Mouse (Mus musculus) midbrain, embryonic 10.5 days (tissue): Measurements from ENCODE around the gene Abi1. TPM values are rescaled to one million over a fixed set of nuclear protein-coding genes. Genes with fewer than 3 reads are reported as not detected.
"Not testable (repeated sequence)": the region's sequence is repeated elsewhere in the genome, so short reads cannot be mapped to it uniquely, and the experiment has no call there.

Source experiments
- DNase-seq: peaks from one replicate; pipeline ENCODE4 v3.0.0-alpha.2; 2017; ENCODE audit warnings: low spot score
- H3K27ac ChIP-seq: fragments of 300-500 bp; sonication (generic); replicated peaks from 2 replicates; pipeline ENCODE4 v1.5.1; 2016; ENCODE audit warnings: mild to moderate bottlenecking
- H3K27me3 ChIP-seq: fragments of 300-500 bp; sonication (generic); 2 replicates; pipeline ENCODE4 v1.6.1; 2016; ENCODE audit warnings: low read depth, mild to moderate bottlenecking; ENCODE audit not compliant: poor library complexity, severe bottlenecking
- H3K36me3 ChIP-seq: fragments of 300-500 bp; sonication (generic); 2 replicates; pipeline ENCODE4 v1.6.1; 2016; ENCODE audit warnings: mild to moderate bottlenecking, moderate library complexity
- H3K4me1 ChIP-seq: fragments of 300-500 bp; sonication (generic); 2 replicates; pipeline ENCODE4 v1.6.1; 2016
- H3K4me3 ChIP-seq: fragments of 300-500 bp; sonication (generic); 2 replicates; pipeline ENCODE4 v1.5.1; 2016; ENCODE audit warnings: mild to moderate bottlenecking, moderate library complexity
- H3K9me3 ChIP-seq: fragments of 300-500 bp; sonication (generic); replicated peaks from 2 replicates; pipeline ENCODE4 v1.6.1; 2016; ENCODE audit warnings: mild to moderate bottlenecking
- WGBS: fragments of 180-500 bp; shearing (Covaris S2); methylation state at CpG from one replicate; pipeline ENCODE4 v1.1.7; 2016; 5-methylcytosine and 5-hydroxymethylcytosine counted together
- polyA plus RNA-seq: library from polyadenylated mRNA; unstranded; fragments of >200 nt; fragmentation: Nextera tagmentation; extraction: Ambion mirVana; gene quantifications from 2 replicates; pipeline ENCODE4 v1.2.1, GENCODE M21; 2016

Gene Abi1
- polyA plus RNA-seq, 1 experiment from 2014 or later = 32.2 TPM

- peaks cover 5% of the 10 kb centered on the region; the same call in 1 of the 2 replicates for H3K4me1 ChIP-seq
- no peaks in the 10 kb centered on the region for H3K9me3 ChIP-seq
- peaks cover 8% of the 10 kb centered on the region for H3K36me3 ChIP-seq
- no peak overlapping the region for H3K27ac ChIP-seq
- WGBS = 89% methylated on average over 3 of the region's 3 CpGs
- no peak for DNase-seq
- H3K4me3 ChIP-seq = no peak overlapping the region
- no peaks in the 10 kb centered on the region for H3K27me3 ChIP-seq
Measured at GRCm38 (mm10) chr2:23023023-23023422, 17.0 kb downstream of the Abi1 start.

- Histone ChIP-seq H3K27me3 (no peaks in the 10 kb centered on the region), H3K4me1 (peaks cover 5% of the 10 kb centered on the region; the same call in 1 of the 2 replicates), H3K4me3 (no peak overlapping the region), H3K9me3 (no peaks in the 10 kb centered on the region), H3K36me3 (peaks cover 8% of the 10 kb centered on the region), H3K27ac (no peak overlapping the region)
- WGBS = 67% methylated on average over 4 of the region's 4 CpGs
- DNase-seq = no peak
Measured at GRCm38 (mm10) chr2:23021721-23022120, 18.3 kb downstream of the Abi1 start.

- WGBS = 90% methylated on average over 4 of the region's 4 CpGs
- no peak overlapping the region for H3K27ac ChIP-seq
- no peaks in the 10 kb centered on the region for H3K9me3 ChIP-seq
- no peaks in the 10 kb centered on the region for H3K27me3 ChIP-seq
- H3K4me3 ChIP-seq = no peak overlapping the region
- H3K36me3 ChIP-seq = peaks cover 8% of the 10 kb centered on the region
- H3K4me1 ChIP-seq = peaks cover 5% of the 10 kb centered on the region; the same call in 1 of the 2 replicates
- DNase-seq = no peak
Measured at GRCm38 (mm10) chr2:23021320-23021719, 18.7 kb downstream of the Abi1 start.

- 96% methylated on average over 2 of the region's 2 CpGs for WGBS
Measured at GRCm38 (mm10) chr2:23019170-23019569, 20.9 kb downstream of the Abi1 start.

GRCm38 (mm10) chr2:23016121-23016520 lies 23.9 kb downstream of the Abi1 start:
- Histone ChIP-seq H3K36me3 (peaks cover 8% of the 10 kb centered on the region), H3K4me1 (0 out of 2 replicates have a peak, but pooled peaks cover 4% of the 10 kb centered on the region), H3K27me3 (no peaks in the 10 kb centered on the region), H3K9me3 (no peaks in the 10 kb centered on the region), H3K27ac (no peak overlapping the region), H3K4me3 (no peak overlapping the region)
- DNase-seq = no peak
- 90% methylated on average over 3 of the region's 3 CpGs for WGBS

More at GRCm38 (mm10) chr2:23019170-23019569, 20.9 kb downstream of the Abi1 start:
- no peak overlapping the region for H3K4me3 ChIP-seq
- H3K27me3 ChIP-seq = no peaks in the 10 kb centered on the region
- H3K36me3 ChIP-seq = peaks cover 8% of the 10 kb centered on the region
- H3K9me3 ChIP-seq = no peaks in the 10 kb centered on the region
- peaks cover 8% of the 10 kb centered on the region; the same call in 1 of the 2 replicates for H3K4me1 ChIP-seq
- no peak overlapping the region for H3K27ac ChIP-seq
- no peak for DNase-seq

GRCm38 (mm10) chr2:23015335-23015734 lies 24.7 kb downstream of the Abi1 start:
- H3K27ac ChIP-seq = no peak overlapping the region
- H3K4me3 ChIP-seq = no peak overlapping the region
- H3K9me3 ChIP-seq = no peaks in the 10 kb centered on the region
- H3K4me1 ChIP-seq = 0 out of 2 replicates have a peak, but pooled peaks cover 4% of the 10 kb centered on the region
- DNase-seq = no peak
- WGBS = 48% methylated on average over 18 of the region's 18 CpGs
- H3K27me3 ChIP-seq = no peaks in the 10 kb centered on the region
- H3K36me3 ChIP-seq = peaks cover 8% of the 10 kb centered on the region

- 80% methylated on average over 3 of the region's 3 CpGs for WGBS
Measured at GRCm38 (mm10) chr2:23014935-23015334, 25.1 kb downstream of the Abi1 start.

GRCm38 (mm10) chr2:23008256-23008655 lies 31.8 kb downstream of the Abi1 start:
- H3K9me3 ChIP-seq = no peaks in the 10 kb centered on the region; the same call in 1 of the 2 replicates
- no peak for DNase-seq
- WGBS = 91% methylated on average over 1 of the region's 1 CpGs

More at GRCm38 (mm10) chr2:23014935-23015334, 25.1 kb downstream of the Abi1 start:
- DNase-seq, H3K27me3 ChIP-seq, H3K36me3 ChIP-seq, H3K4me1 ChIP-seq, H3K27ac ChIP-seq, H3K4me3 ChIP-seq, H3K9me3 ChIP-seq: not testable (repeated sequence)

GRCm38 (mm10) chr2:23007577-23007976 lies 32.5 kb downstream of the Abi1 start:
- Histone ChIP-seq H3K27ac (no peak overlapping the region), H3K4me1 (no peaks in the 10 kb centered on the region), H3K9me3 (no peaks in the 10 kb centered on the region; the same call in 1 of the 2 replicates), H3K27me3 (no peaks in the 10 kb centered on the region), H3K36me3 (peaks cover 21% of the 10 kb centered on the region), H3K4me3 (no peak overlapping the region)
- WGBS = 88% methylated on average over 7 of the region's 7 CpGs
- no peak for DNase-seq

More at GRCm38 (mm10) chr2:23008256-23008655, 31.8 kb downstream of the Abi1 start:
- H3K36me3 ChIP-seq = peaks cover 21% of the 10 kb centered on the region
- H3K4me1 ChIP-seq = no peaks in the 10 kb centered on the region
- no peak overlapping the region for H3K27ac ChIP-seq
- no peaks in the 10 kb centered on the region for H3K27me3 ChIP-seq
- H3K4me3 ChIP-seq = no peak overlapping the region

- H3K27me3 ChIP-seq = no peaks in the 10 kb centered on the region
- H3K4me1 ChIP-seq = no peaks in the 10 kb centered on the region
- H3K9me3 ChIP-seq = no peaks in the 10 kb centered on the region; the same call in 1 of the 2 replicates
- no peak overlapping the region for H3K4me3 ChIP-seq
- DNase-seq = no peak
- H3K36me3 ChIP-seq = peaks cover 21% of the 10 kb centered on the region
- no peak overlapping the region for H3K27ac ChIP-seq
- WGBS = 87% methylated on average over 2 of the region's 2 CpGs
Measured at GRCm38 (mm10) chr2:23007149-23007548, 32.9 kb downstream of the Abi1 start.

- 82% methylated on average over 6 of the region's 6 CpGs for WGBS
- Histone ChIP-seq H3K27me3 (no peaks in the 10 kb centered on the region), H3K9me3 (no peaks in the 10 kb centered on the region; the same call in 1 of the 2 replicates), H3K36me3 (peaks cover 21% of the 10 kb centered on the region), H3K4me1 (no peaks in the 10 kb centered on the region), H3K4me3 (no peak overlapping the region), H3K27ac (no peak overlapping the region)
- DNase-seq = no peak
Measured at GRCm38 (mm10) chr2:23006219-23006618, 33.8 kb downstream of the Abi1 start.

GRCm38 (mm10) chr2:23002637-23003036 lies 37.4 kb downstream of the Abi1 start:
- no peak for DNase-seq
- Histone ChIP-seq H3K36me3 (peaks cover 2% of the 10 kb centered on the region; the same call in 1 of the 2 replicates), H3K4me3 (no peak overlapping the region), H3K27ac (no peak overlapping the region), H3K4me1 (no peaks in the 10 kb centered on the region), H3K9me3 (no peaks in the 10 kb centered on the region; the same call in 1 of the 2 replicates), H3K27me3 (no peaks in the 10 kb centered on the region)
- WGBS = 61% methylated on average over 3 of the region's 3 CpGs

- H3K27me3 ChIP-seq = no peaks in the 10 kb centered on the region
- no peak overlapping the region for H3K4me3 ChIP-seq
- WGBS = 79% methylated on average over 1 of the region's 1 CpGs
- no peaks in the 10 kb centered on the region for H3K4me1 ChIP-seq
- DNase-seq = no peak
- H3K9me3 ChIP-seq = no peaks in the 10 kb centered on the region; the same call in 1 of the 2 replicates
- no peaks in the 10 kb centered on the region for H3K36me3 ChIP-seq
- H3K27ac ChIP-seq = no peak overlapping the region
Measured at GRCm38 (mm10) chr2:22999620-23000019, 40.4 kb downstream of the Abi1 start.
